Mouse (Mus musculus) lung, embryonic 16.5 days (tissue): ENCODE measurements at regions not wholly inside any gene's neighbourhood (a gene's known extent, or its start where the extent isn't known, plus 50 kb on each side); places are given as distances from the start of the nearest gene placed in this dataset.

Experiments
- ATAC-seq: fragments of 200-750 bp; cut with Nextera tagmentation; 2 replicates; pipeline ENCODE4 v1.8.0; 2017; ENCODE audit warnings: low read depth, mild to moderate bottlenecking, moderate library complexity
- H3K27ac ChIP-seq: fragments of 300-500 bp; sonication (generic); 2 replicates; pipeline ENCODE4 v1.5.1; 2014; ENCODE audit warnings: mild to moderate bottlenecking, control low read depth, low read length
- H3K27me3 ChIP-seq: fragments of 300-500 bp; sonication (generic); 2 replicates; pipeline ENCODE4 v1.6.1; 2014; ENCODE audit warnings: low read depth, low read length, mixed read lengths; ENCODE audit not compliant: control insufficient read depth, insufficient read depth
- H3K36me3 ChIP-seq: fragments of 300-500 bp; sonication (generic); 2 replicates; pipeline ENCODE4 v1.6.1; 2014; ENCODE audit warnings: low read length; ENCODE audit not compliant: control insufficient read depth, insufficient read depth
- H3K4me1 ChIP-seq: fragments of 300-500 bp; sonication (generic); replicated peaks from 2 replicates; pipeline ENCODE4 v1.6.1; 2014; ENCODE audit warnings: low read length, mixed read lengths; ENCODE audit not compliant: control insufficient read depth, insufficient read depth
- H3K4me2 ChIP-seq: fragments of 300-500 bp; sonication (generic); 2 replicates; pipeline ENCODE4 v1.6.1; 2014; ENCODE audit warnings: low read depth, low read length, control low read depth
- H3K4me3 ChIP-seq: fragments of 300-500 bp; sonication (generic); 2 replicates; pipeline ENCODE4 v1.5.1; 2014; ENCODE audit warnings: mild to moderate bottlenecking, low read length, control low read depth
- H3K9ac ChIP-seq: fragments of 300-500 bp; sonication (generic); 2 replicates; pipeline ENCODE4 v1.6.1; 2014; ENCODE audit warnings: low read length, control low read depth
- H3K9me3 ChIP-seq: fragments of 300-500 bp; sonication (generic); 2 replicates; pipeline ENCODE4 v1.6.1; 2016; ENCODE audit warnings: low read length; ENCODE audit not compliant: control insufficient read depth
- WGBS: fragments of 180-500 bp; shearing (Covaris S2); extraction: QIAGEN DNeasy Blood & Tissue Kit; methylation state at CpG from one replicate; pipeline ENCODE4 v1.1.7; 2014; 5-methylcytosine and 5-hydroxymethylcytosine counted together

DNA sequence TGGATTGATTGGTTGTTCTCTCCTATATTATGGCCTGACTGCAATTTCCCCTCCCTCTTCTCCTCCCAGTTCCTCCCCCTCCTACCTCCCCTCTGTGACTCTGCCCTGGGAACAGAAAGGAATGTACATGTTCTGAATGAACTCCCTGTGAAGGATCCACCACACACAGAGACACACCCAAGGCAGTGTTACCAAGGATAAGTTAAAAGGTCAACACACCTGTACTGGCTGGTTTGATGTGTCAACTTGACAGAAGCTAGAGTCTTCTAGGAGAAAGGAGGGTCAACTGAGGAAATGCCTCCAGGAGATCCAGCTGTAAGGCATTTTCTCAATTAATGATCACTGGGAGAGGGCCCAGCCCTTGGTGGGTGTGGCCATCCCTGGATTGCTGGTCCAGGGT lies 456.1 kb downstream of the Gtdc1 start:
- H3K36me3 ChIP-seq, result no peaks in the 10 kb centered on the region
- ATAC-seq, result no peak
- no peaks in the 10 kb centered on the region for H3K4me1 ChIP-seq
- no peak overlapping the region for H3K4me2 ChIP-seq
- H3K9me3 ChIP-seq, result no peaks in the 10 kb centered on the region
- H3K27ac ChIP-seq, result no peak overlapping the region
- H3K4me3 ChIP-seq, result no peak overlapping the region
- no peak overlapping the region for H3K9ac ChIP-seq
- H3K27me3 ChIP-seq, result no peaks in the 10 kb centered on the region

DNA sequence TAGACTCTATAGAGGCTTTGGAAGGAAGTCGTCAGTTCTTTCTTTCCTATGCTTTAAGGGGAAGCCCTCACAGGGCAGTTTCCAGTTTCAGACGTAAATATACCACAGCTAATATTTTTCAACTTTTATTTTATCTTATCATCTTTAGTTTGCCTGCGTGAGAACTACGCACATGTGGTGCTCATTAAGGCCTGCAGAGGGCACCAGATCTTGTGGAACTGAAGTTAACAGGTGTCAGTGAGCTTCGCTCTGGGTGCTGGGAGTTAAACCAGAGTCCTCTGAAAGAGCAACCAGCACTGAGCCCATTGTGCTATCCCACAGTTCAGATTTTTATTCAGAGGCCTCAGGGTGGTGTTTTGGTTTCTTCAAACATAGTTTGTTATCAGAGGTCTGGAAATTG lies 456.5 kb downstream of the Gtdc1 start:
- Histone ChIP-seq H3K36me3 (no peaks in the 10 kb centered on the region), H3K4me2 (no peak overlapping the region), H3K27me3 (no peaks in the 10 kb centered on the region), H3K4me1 (no peaks in the 10 kb centered on the region), H3K4me3 (no peak overlapping the region), H3K9me3 (no peaks in the 10 kb centered on the region), H3K9ac (no peak overlapping the region), H3K27ac (no peak overlapping the region)
- 86% methylated on average over 5 of the region's 5 CpGs for WGBS
- ATAC-seq, result no peak

DNA sequence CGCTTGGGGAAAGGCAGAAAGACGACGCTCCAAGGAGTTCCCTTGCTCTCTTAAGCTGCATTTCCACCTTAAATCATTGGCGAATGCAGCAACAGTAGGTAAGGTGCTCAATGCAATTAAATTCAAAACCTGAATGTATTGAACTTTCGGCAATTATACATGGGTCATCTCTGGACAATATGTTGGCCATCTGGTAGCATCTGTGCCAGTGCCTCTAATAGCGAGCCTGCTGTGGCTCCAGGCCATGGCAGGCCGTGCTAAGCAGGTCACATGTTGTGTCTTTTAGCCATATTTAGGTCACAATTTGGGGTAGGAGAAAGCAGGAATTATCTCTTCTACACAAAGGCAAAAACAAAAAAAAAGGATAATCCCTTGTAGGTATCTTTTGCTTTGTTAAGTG lies 462.8 kb downstream of the Gtdc1 start:
- no peak overlapping the region for H3K27ac ChIP-seq
- H3K27me3 ChIP-seq, result no peaks in the 10 kb centered on the region
- H3K4me2 ChIP-seq, result no peak overlapping the region
- H3K36me3 ChIP-seq, result no peaks in the 10 kb centered on the region
- no peak for ATAC-seq
- H3K9me3 ChIP-seq, result no peaks in the 10 kb centered on the region
- H3K4me3 ChIP-seq, result no peak overlapping the region
- WGBS, result 94% methylated on average over 7 of the region's 7 CpGs
- H3K4me1 ChIP-seq, result peaks cover 7% of the 10 kb centered on the region; the same call in 1 of the 2 replicates
- no peak overlapping the region for H3K9ac ChIP-seq

DNA sequence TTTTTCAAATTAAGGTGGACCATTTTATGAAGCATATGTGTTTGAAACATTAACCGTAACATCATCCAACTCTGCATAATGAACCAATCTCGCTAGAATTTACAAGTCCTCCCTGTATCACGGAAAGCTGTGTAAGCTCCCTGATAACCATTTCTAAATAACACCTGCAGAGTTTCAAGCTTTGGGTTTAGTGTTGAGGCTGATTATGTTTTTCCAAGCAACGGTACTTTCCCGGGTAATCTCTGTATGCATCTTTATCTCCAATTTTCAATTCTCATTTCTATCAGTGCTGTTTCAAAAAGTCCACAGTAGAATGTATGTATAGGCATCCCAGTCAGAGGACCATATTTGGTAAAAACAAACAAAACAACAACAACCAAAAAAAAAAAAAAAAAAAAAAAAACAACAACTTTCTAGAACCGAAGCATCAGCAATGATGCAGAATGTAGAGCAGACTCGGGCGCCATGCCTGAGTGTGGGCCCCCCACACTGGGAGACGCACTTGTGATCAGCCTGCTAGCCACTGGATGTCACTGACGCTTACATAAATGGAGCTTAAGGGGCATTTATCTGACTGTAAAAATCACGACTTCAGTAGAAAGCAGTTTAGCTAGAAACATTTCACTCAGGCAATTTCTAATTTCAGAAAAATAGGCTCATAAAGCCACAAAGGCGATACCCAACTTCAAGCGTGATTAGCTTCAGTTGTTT lies 464.7 kb downstream of the Gtdc1 start:
- H3K9ac ChIP-seq, result no peak overlapping the region

DNA sequence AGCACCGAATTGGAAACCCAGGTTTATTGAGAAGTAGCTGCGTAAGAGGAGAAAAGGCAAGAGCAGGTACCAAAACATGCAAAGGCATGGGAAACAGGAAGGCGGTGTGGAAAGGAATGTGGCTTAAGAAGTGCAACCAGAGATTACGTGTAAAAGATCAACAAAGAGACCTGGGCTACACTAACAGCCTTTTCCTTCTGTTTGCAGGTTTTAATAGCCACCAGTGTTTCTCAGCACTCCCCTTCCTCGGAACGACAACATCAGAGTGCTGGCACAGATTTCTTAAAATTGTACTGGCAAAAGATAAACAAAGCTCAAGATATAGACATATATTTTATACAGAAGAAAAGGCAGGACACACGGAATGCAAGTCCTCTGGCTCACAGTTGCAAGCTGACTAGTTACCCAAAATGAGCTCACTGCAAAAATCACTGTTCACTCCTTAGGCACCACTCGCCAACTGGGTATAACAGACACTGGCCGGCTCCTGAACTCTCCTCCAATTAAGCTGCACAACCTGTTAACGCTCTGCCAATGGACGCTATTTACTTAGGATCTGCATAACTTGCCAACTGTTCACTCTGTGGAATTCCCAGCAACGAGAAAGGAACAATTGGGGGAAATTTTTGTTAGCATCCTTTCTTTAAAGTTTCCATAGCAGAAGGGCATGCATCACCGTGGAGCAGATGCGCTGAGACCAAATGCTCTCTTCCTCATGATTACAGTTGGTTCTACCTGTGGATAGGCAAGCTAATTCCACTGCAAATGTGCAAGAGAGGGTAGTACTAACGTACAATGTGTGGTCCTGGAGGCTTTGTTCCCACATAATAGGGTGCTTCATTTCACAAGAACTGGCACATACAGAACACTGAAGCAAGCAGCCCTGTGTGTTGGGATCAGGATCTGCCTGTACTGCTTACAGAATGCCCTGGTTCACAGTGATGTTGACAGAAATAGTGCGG lies 465.9 kb downstream of the Gtdc1 start:
- H3K36me3 ChIP-seq, result no peaks in the 10 kb centered on the region
- H3K4me2 ChIP-seq, result no peak overlapping the region
- no peaks in the 10 kb centered on the region for H3K9me3 ChIP-seq
- H3K27me3 ChIP-seq, result no peaks in the 10 kb centered on the region
- WGBS, result 40% methylated on average over 16 of the region's 16 CpGs
- peak; percentile 64 for ATAC-seq
- H3K9ac ChIP-seq, result no peak overlapping the region
- peak overlapping the region; percentile 2; the same call in 1 of the 2 replicates for H3K27ac ChIP-seq
- peaks cover 7% of the 10 kb centered on the region; the same call in 1 of the 2 replicates for H3K4me1 ChIP-seq
- no peak overlapping the region for H3K4me3 ChIP-seq

More for the DNA sequence above, 464.7 kb downstream of the Gtdc1 start:
- no peaks in the 10 kb centered on the region for H3K27me3 ChIP-seq
- H3K4me1 ChIP-seq, result peaks cover 7% of the 10 kb centered on the region; the same call in 1 of the 2 replicates
- no peaks in the 10 kb centered on the region for H3K36me3 ChIP-seq
- no peaks in the 10 kb centered on the region for H3K9me3 ChIP-seq
- H3K4me3 ChIP-seq, result no peak overlapping the region
- H3K4me2 ChIP-seq, result no peak overlapping the region
- no peak overlapping the region for H3K27ac ChIP-seq
- WGBS, result 77% methylated on average over 13 of the region's 13 CpGs
- ATAC-seq, result no peak

DNA sequence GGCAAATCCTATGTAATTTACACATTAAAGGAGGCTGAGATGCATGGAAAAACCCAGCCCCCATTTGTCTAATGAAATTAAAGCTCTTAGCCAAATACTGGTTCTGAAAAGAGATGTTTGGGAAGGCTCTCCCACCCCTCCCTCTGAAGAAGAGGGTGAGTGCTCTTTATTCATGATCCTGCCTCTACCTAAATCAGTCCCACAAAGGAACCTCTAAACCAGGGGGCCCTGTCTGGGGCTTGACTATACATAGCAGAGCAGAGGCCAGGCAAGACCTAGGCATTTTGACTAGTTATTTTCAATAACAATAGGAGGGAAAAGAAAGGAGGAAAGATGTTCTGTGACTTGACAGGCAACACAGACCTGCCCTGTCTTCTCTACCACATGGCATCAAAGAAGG lies 478.0 kb downstream of the Gtdc1 start:
- no peak overlapping the region for H3K9ac ChIP-seq
- no peaks in the 10 kb centered on the region for H3K4me1 ChIP-seq
- H3K27ac ChIP-seq, result no peak overlapping the region
- no peak for ATAC-seq
- no peak overlapping the region for H3K4me2 ChIP-seq
- no peaks in the 10 kb centered on the region for H3K27me3 ChIP-seq
- no peaks in the 10 kb centered on the region for H3K9me3 ChIP-seq
- H3K4me3 ChIP-seq, result no peak overlapping the region
- no peaks in the 10 kb centered on the region for H3K36me3 ChIP-seq
